Mouse (Mus musculus) cerebellum, adult 2 months (tissue): ENCODE data around the gene Gga3. TPM values are rescaled to one million over a fixed set of nuclear protein-coding genes. Genes with fewer than 3 reads are reported as not detected.

Experiments
- DNase-seq, 2 experiments: peaks; one replicate each; pipeline ENCODE4 v3.0.0; 2021
- H3K27ac ChIP-seq: fragments of 200-500 bp; 2 replicates; pipeline ENCODE4 v1.5.1; 2012; ENCODE audit warnings: low read length, control low read depth, inconsistent platforms; ENCODE audit not compliant: insufficient read depth
- H3K27me3 ChIP-seq: fragments of 200-500 bp; 2 replicates; pipeline ENCODE4 v1.6.1; 2012; ENCODE audit warnings: inconsistent platforms, mild to moderate bottlenecking, low read length, moderate library complexity; ENCODE audit not compliant: control insufficient read depth, insufficient read depth
- H3K4me1 ChIP-seq: fragments of 200-500 bp; 2 replicates; pipeline ENCODE4 v1.6.1; 2011; ENCODE audit warnings: low read length; ENCODE audit not compliant: control insufficient read depth, insufficient read depth
- H3K4me3 ChIP-seq: fragments of 200-500 bp; replicated peaks from 2 replicates; pipeline ENCODE3; 2011; ENCODE audit warnings: mild to moderate bottlenecking, low read depth, low read length, control low read depth; ENCODE audit not compliant: insufficient read depth
- CTCF ChIP-seq: fragments of 200-500 bp; IDR thresholded peaks from 2 replicates; pipeline ENCODE4 v1.5.1; 2011; ENCODE audit warnings: low read depth, mild to moderate bottlenecking, control low read depth, low read length, moderate library complexity, borderline replicate concordance; ENCODE audit not compliant: insufficient read depth
- POLR2A ChIP-seq: fragments of 200-500 bp; IDR thresholded peaks from 2 replicates; pipeline ENCODE4 v1.6.1; 2011; ENCODE audit warnings: low read length, control low read depth, borderline replicate concordance; ENCODE audit not compliant: insufficient read depth
- WGBS: fragments of 180-500 bp; shearing (Covaris S2); methylation state at CpG from one replicate; pipeline ENCODE4 v1.1.7; 2018; 5-methylcytosine and 5-hydroxymethylcytosine counted together
- polyA plus RNA-seq: library from polyadenylated mRNA; depleted of rRNA; stranded (reverse); fragments of >200 nt; gene quantifications from 2 replicates; pipeline ENCODE4 v1.2.3, GENCODE M21; 2012; rRNA removed

Gene Gga3
- polyA plus RNA-seq, 1 experiment: 64.2 TPM

DNA sequence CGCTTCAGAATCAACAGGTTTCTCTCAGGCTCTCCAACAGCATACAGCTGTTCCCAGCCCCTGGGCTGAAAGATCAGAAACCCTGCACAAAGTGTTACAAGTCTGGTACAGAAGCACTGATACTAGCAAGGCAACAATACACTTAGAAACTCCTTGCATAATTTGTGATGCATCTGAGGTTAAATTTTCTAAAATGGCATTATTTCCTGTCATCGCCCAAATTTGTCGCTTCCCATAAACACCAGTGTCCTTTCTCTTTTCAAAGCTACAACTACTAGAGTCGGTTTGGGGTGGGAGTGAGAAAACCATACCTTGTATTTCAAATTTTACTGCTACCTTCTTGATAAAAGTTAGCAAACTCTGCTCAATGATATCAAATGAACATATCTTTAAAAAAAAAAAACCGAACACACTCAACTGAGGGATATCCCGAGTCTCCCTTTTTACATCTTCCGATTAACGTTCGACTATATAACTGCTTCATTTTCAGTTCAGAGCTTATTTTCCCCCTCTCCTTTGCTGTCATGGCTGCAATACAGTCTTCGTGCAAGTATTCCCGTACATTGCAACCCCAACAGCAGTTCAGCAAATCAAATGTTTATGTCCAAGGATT, 69.0 kb downstream of the Gga3 start:
- no peak for TF ChIP-seq POLR2A
- TF ChIP-seq CTCF: no peak
- no peaks in the 10 kb centered on the region for H3K27me3 ChIP-seq
- peak overlapping the region; percentile 92 for H3K4me3 ChIP-seq
- DNase-seq: no peak
- WGBS: 3% methylated on average over 11 of the region's 11 CpGs
- peaks cover 6% of the 10 kb centered on the region; the same call in 1 of the 2 replicates for H3K4me1 ChIP-seq
- peak overlapping the region; percentile 88 for H3K27ac ChIP-seq

Other genes with a start within 250 kb of the Gga3 start
- 105 and 106 TPM in 2 replicates for gene Hid1, start 236.3 kb downstream of the Gga3 start, polyA plus RNA-seq
- 53.7 and 54.3 TPM in 2 replicates for gene Cdr2l, start 222.1 kb downstream of the Gga3 start, polyA plus RNA-seq
- 157 and 164 TPM in 2 replicates for gene Mrpl58, start 200.3 kb downstream of the Gga3 start, polyA plus RNA-seq
- 899 and 972 TPM in 2 replicates for gene Atp5h, start 184.1 kb downstream of the Gga3 start, polyA plus RNA-seq
- gene Kctd2, start 183.9 kb downstream of the Gga3 start, polyA plus RNA-seq: 93.6 and 98.0 TPM in 2 replicates
- 0.15 and 0.25 TPM in 2 replicates for gene Trim80, start 163.5 kb downstream of the Gga3 start, polyA plus RNA-seq
- 0.08 and 0.25 TPM in 2 replicates for gene Slc16a5, start 141.6 kb downstream of the Gga3 start, polyA plus RNA-seq
- gene Armc7, start 128.4 kb downstream of the Gga3 start, polyA plus RNA-seq: 7.3 and 8.5 TPM in 2 replicates
- gene Nt5c, start 112.2 kb downstream of the Gga3 start, polyA plus RNA-seq: 98.2 and 102 TPM in 2 replicates
- gene Jpt1, start 89.7 kb downstream of the Gga3 start, polyA plus RNA-seq: 75.1 and 77.2 TPM in 2 replicates
- gene Sumo2, start 67.8 kb downstream of the Gga3 start, polyA plus RNA-seq: 260 and 273 TPM in 2 replicates
- 93.2 and 104 TPM in 2 replicates for gene Nup85, start 39.6 kb downstream of the Gga3 start, polyA plus RNA-seq
- gene Mrps7, start 126 bp downstream of the Gga3 start, polyA plus RNA-seq: 55.9 and 57.5 TPM in 2 replicates
- 86.9 and 97.3 TPM in 2 replicates for gene Mif4gd, start 8.9 kb upstream of the Gga3 start, polyA plus RNA-seq
- 115 and 123 TPM in 2 replicates for gene Slc25a19, start 24.2 kb upstream of the Gga3 start, polyA plus RNA-seq
- 132 and 149 TPM in 2 replicates for gene Grb2, start 104.5 kb upstream of the Gga3 start, polyA plus RNA-seq
- gene Tmem94, start 161.4 kb upstream of the Gga3 start, polyA plus RNA-seq: 54.2 and 57.4 TPM in 2 replicates
- gene Caskin2, start 209.6 kb upstream of the Gga3 start, polyA plus RNA-seq: 16.5 and 17.1 TPM in 2 replicates
- 21.1 and 25.0 TPM in 2 replicates for gene Tsen54, start 210.7 kb upstream of the Gga3 start, polyA plus RNA-seq
- 1.8 and 2.5 TPM in 2 replicates for gene Llgl2, start 220.0 kb upstream of the Gga3 start, polyA plus RNA-seq